9 mouse cellular contexts compared by ENCODE assay signal in the genomic region with DNA sequence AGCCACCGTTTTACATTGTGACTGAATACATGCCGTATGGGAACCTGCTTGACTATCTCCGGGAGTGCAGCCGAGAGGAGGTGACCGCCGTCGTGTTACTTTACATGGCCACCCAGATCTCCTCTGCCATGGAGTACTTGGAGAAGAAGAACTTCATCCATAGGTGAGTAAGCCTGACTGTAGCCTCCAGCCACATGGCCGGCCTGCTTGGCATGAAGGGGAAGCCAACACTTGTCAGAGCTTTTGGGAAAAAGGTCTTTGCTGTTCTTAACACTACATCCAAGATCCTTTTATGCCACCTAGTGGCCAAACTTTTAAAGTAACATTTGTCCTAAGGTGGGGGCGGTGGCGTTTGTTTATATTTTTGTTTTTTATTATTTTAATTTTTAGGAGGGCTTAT. TPM values are rescaled to one million over a fixed set of nuclear protein-coding genes. Genes with fewer than 3 reads are reported as not detected.
DNase-seq lines count a peak whose midpoint lies in the region; ATAC-seq and TF ChIP-seq lines count a peak whose summit lies in the region.
"Had no signal": no experiment of that assay in that cellular context is flagged by ENCODE, and none has a peak within 500 bp of the region (broad histone marks: within the 10 kb centered on the region; RNA-seq: fewer than 3 reads in every experiment).

No protein-coding gene starts in this region.

- H3K4me1 ChIP-seq in hindbrain, embryonic 14.5 days (replicated peaks; ENCODE audit: control insufficient read depth, insufficient read depth, low read length): no peaks in the 10 kb centered on the region
- no peaks in the 10 kb centered on the region for H3K4me1 ChIP-seq in hindbrain, embryonic 10.5 days (replicated peaks)
- H3K4me1 ChIP-seq in E14TG2a.4 (replicated peaks; ENCODE audit: low read depth, low read length): peaks cover 13% of the 10 kb centered on the region; the same call in 1 of the 2 replicates
- H3K4me1 ChIP-seq: embryonic facial prominence, embryonic 12.5 days had no signal

- H3K4me2 ChIP-seq in hindbrain, embryonic 14.5 days (replicated peaks): no peak overlapping the region
- H3K4me2 ChIP-seq: embryonic facial prominence, embryonic 12.5 days had no signal

- peaks cover 79% of the 10 kb centered on the region for H3K36me3 ChIP-seq in hindbrain, embryonic 14.5 days (replicated peaks; ENCODE audit: control insufficient read depth, insufficient read depth)
- H3K36me3 ChIP-seq in hindbrain, embryonic 10.5 days: peaks cover 85% of the 10 kb centered on the region
- H3K36me3 ChIP-seq in E14TG2a.4 (ENCODE audit: insufficient read depth, low read length): peaks cover 88% of the 10 kb centered on the region

- ATAC-seq in hindbrain, embryonic 14.5 days (ENCODE audit: low FRiP score): no peak; the same call in 1 of the 2 replicates
- peak; percentile 79 for ATAC-seq in inflammation-experienced regulatory T-cells, adult 6 months
- ATAC-seq in megakaryocyte-erythroid progenitor cell, adult 5-6 weeks (replicated peaks; ENCODE audit: low FRiP score, low TSS enrichment, poor library complexity, severe bottlenecking): peak; percentile 67

- TF ChIP-seq CTCF in E14TG2a.4 (conservative IDR thresholded peaks at IDR 0.05; ENCODE audit: low read length): peak; percentile 36

- H3K27ac ChIP-seq in hindbrain, embryonic 14.5 days: no peak overlapping the region
- H3K27ac ChIP-seq in hindbrain, embryonic 10.5 days: no peak overlapping the region
- H3K27ac ChIP-seq: embryonic facial prominence, embryonic 12.5 days had no signal

- H3K9ac ChIP-seq in hindbrain, embryonic 14.5 days: no peak overlapping the region
- H3K9ac ChIP-seq: embryonic facial prominence, embryonic 12.5 days had no signal

- no peaks in the 10 kb centered on the region for H3K27me3 ChIP-seq in hindbrain, embryonic 14.5 days (ENCODE audit: control insufficient read depth, insufficient read depth, low read length)
- H3K27me3 ChIP-seq in hindbrain, embryonic 10.5 days (ENCODE audit: insufficient read depth, poor library complexity, severe bottlenecking): no peaks in the 10 kb centered on the region
- no peaks in the 10 kb centered on the region for H3K27me3 ChIP-seq in E14TG2a.4 (ENCODE audit: insufficient read depth, low read length)
- H3K27me3 ChIP-seq: embryonic facial prominence, embryonic 12.5 days had no signal

- WGBS in hindbrain, embryonic 14.5 days: 77% methylated on average over 10 of the region's 10 CpGs
- whole genome bisulfite sequencing in hindbrain, embryonic 10.5 days: 82% methylated on average over 10 of the region's 10 CpGs

- DNase-seq in hindbrain, embryonic 14.5 days (ENCODE audit: low spot score): peak; percentile 75
- DNase-seq in hindbrain, embryonic 10.5 days (ENCODE audit: low spot score): no peak
- DNase-seq in cerebellum, postnatal 10 days: peak; percentile 62 to 83
- no peak for DNase-seq in layer of hippocampus, adult 11-12 months (ENCODE audit: low spot score)
- no peak for DNase-seq in spleen, postnatal 10 days (ENCODE audit: low spot score in 2 of 2)

- H3K4me3 ChIP-seq in hindbrain, embryonic 14.5 days (replicated peaks; ENCODE audit: low read length): no peak overlapping the region
- H3K4me3 ChIP-seq in hindbrain, embryonic 10.5 days: no peak overlapping the region
- no peak overlapping the region for H3K4me3 ChIP-seq in E14TG2a.4 (replicated peaks; ENCODE audit: low read length)
- H3K4me3 ChIP-seq: embryonic facial prominence, embryonic 12.5 days had no signal

- H3K9me3 ChIP-seq in hindbrain, embryonic 14.5 days (ENCODE audit: control insufficient read depth, low read length): no peaks in the 10 kb centered on the region
- H3K9me3 ChIP-seq in hindbrain, embryonic 10.5 days: peaks cover 4% of the 10 kb centered on the region; the same call in 1 of the 2 replicates
- no peaks in the 10 kb centered on the region for H3K9me3 ChIP-seq in E14TG2a.4 (ENCODE audit: low read length)
- H3K9me3 ChIP-seq: embryonic facial prominence, embryonic 12.5 days had no signal

RNA-seq across cellular contexts. Expression of gene Tor3a, which starts 41.1 kb away (rescaled TPM):
- polyA plus RNA-seq in hindbrain, embryonic 14.5 days (2014; fragmentation: Nextera tagmentation; extraction: Ambion mirVana): 4.5 TPM in 2 replicates
- polyA plus RNA-seq in hindbrain, embryonic 10.5 days (2016; fragmentation: Nextera tagmentation; extraction: Ambion mirVana): 7.2 and 7.5 TPM in 2 replicates
- polyA plus RNA-seq in inflammation-experienced regulatory T-cells, adult 6 months (2017; shearing (Covaris generic)): 10 to 100 TPM; 22.7 to 27.7 (median 24.2) TPM
- total RNA-seq in megakaryocyte-erythroid progenitor cell, adult 5-6 weeks (2014; fragmentation: Nextera tagmentation): 7.4 and 10.8 TPM in 2 replicates
- 2.3 and 7.7 TPM in 2 replicates for total RNA-seq in megakaryocyte-erythroid progenitor cell, adult 5-6 weeks (2017)

Comparison
In these comparisons a context has a peak if more than half of its experiments do, and no peak if none do; other contexts are left out.
1. DNase-seq: peak in hindbrain, embryonic 14.5 days (single experiment) and cerebellum, postnatal 10 days (2 of 2); none in hindbrain, embryonic 10.5 days (single experiment), layer of hippocampus, adult 11-12 months (single experiment) and spleen, postnatal 10 days (0 of 2).